ENCODE assay signal across 25 mouse cellular contexts in genomic region chr5:35685079-35685478, GRCm38 (mm10).
"Had no signal": no experiment of that assay in that cellular context is flagged by ENCODE, and none has a peak within 500 bp of the region (broad histone marks: within the 10 kb centered on the region; RNA-seq: fewer than 3 reads in every experiment).

No protein-coding gene starts in this region.

- H3K9me3 ChIP-seq: liver, embryonic 13.5 days; liver, embryonic 15.5 days; lung, embryonic 15.5 days; midbrain, embryonic 10.5 days; midbrain, embryonic 12.5 days; neural tube, embryonic 13.5 days; neural tube, embryonic 15.5 days; stomach, embryonic 15.5 days had no signal

- H3K4me1 ChIP-seq: midbrain, embryonic 12.5 days; neural tube, embryonic 15.5 days had no signal

- H3K4me2 ChIP-seq: liver, embryonic 13.5 days; liver, embryonic 15.5 days; lung, embryonic 15.5 days; midbrain, embryonic 12.5 days; neural tube, embryonic 13.5 days; neural tube, embryonic 15.5 days; stomach, embryonic 15.5 days had no signal

- DNase-seq: liver, embryonic 13.5 days; liver, postnatal 0 days; lung, adult 2 months; lung, postnatal 14 days; lung, postnatal 4 days; midbrain, embryonic 14.5 days; retina, postnatal 1 day; right cerebral cortex, adult 18-20 months; right cerebral cortex, postnatal 25 days; right cerebral cortex, postnatal 4 days; spleen, adult 18-20 months; thymus, adult 18-20 months; thymus, postnatal 25 days; thymus, postnatal 4 days had no signal

- H3K36me3 ChIP-seq: liver, embryonic 13.5 days; liver, embryonic 15.5 days; lung, embryonic 15.5 days; midbrain, embryonic 10.5 days; midbrain, embryonic 12.5 days; neural tube, embryonic 13.5 days; neural tube, embryonic 15.5 days; stomach, embryonic 15.5 days had no signal

- H3K27ac ChIP-seq: liver, embryonic 13.5 days; liver, embryonic 15.5 days; lung, embryonic 15.5 days; midbrain, embryonic 10.5 days; midbrain, embryonic 12.5 days; neural tube, embryonic 13.5 days; neural tube, embryonic 15.5 days had no signal

- H3K9ac ChIP-seq: liver, embryonic 13.5 days; liver, embryonic 15.5 days; liver, postnatal 0 days; lung, embryonic 15.5 days; midbrain, embryonic 12.5 days; neural tube, embryonic 13.5 days; neural tube, embryonic 15.5 days; stomach, embryonic 15.5 days had no signal

- ATAC-seq: liver, postnatal 0 days; lung, postnatal 0 days; midbrain, embryonic 16.5 days had no signal

- H3K4me3 ChIP-seq: liver, embryonic 13.5 days; liver, embryonic 15.5 days; lung, embryonic 15.5 days; megakaryocyte, embryonic 14.5 days; midbrain, embryonic 10.5 days; midbrain, embryonic 12.5 days; myocyte; neural tube, embryonic 13.5 days; neural tube, embryonic 15.5 days; stomach, embryonic 15.5 days had no signal
